Mouse (Mus musculus) forebrain, postnatal 0 days (tissue): ENCODE measurements around the gene Cep170b. TPM values are rescaled to one million over a fixed set of nuclear protein-coding genes. Genes with fewer than 3 reads are reported as not detected.

Experiments
- ATAC-seq: fragments of 200-750 bp; cut with Nextera tagmentation; 2 replicates; pipeline ENCODE4 v1.8.0; 2017; ENCODE audit warnings: mild to moderate bottlenecking, moderate library complexity
- DNase-seq: peaks from one replicate; pipeline ENCODE4 v3.0.0-alpha.2; 2015
- H3K27ac ChIP-seq: fragments of 300-500 bp; sonication (generic); 2 replicates; pipeline ENCODE4 v1.5.1; 2014; ENCODE audit warnings: low read depth, mild to moderate bottlenecking, antibody characterized with exemption, low read length, moderate library complexity, mixed read lengths
- H3K27me3 ChIP-seq: fragments of 300-500 bp; sonication (generic); 2 replicates; pipeline ENCODE4 v1.6.1; 2014; ENCODE audit warnings: mild to moderate bottlenecking, low read length, mixed read lengths; ENCODE audit not compliant: insufficient read depth
- H3K36me3 ChIP-seq: fragments of 300-500 bp; sonication (generic); 2 replicates; pipeline ENCODE4 v1.6.1; 2014; ENCODE audit warnings: mild to moderate bottlenecking, moderate library complexity; ENCODE audit not compliant: insufficient read depth
- H3K4me1 ChIP-seq: fragments of 300-500 bp; sonication (generic); 2 replicates; pipeline ENCODE4 v1.6.1; 2014; ENCODE audit warnings: antibody characterized with exemption; ENCODE audit not compliant: insufficient read depth
- H3K4me2 ChIP-seq: fragments of 300-500 bp; sonication (generic); 2 replicates; pipeline ENCODE4 v1.6.1; 2014; ENCODE audit warnings: low read depth, mild to moderate bottlenecking, moderate library complexity
- H3K4me3 ChIP-seq: fragments of 300-500 bp; sonication (generic); 2 replicates; pipeline ENCODE4 v1.5.1; 2014; ENCODE audit warnings: low read depth, low read length, mixed read lengths
- H3K9ac ChIP-seq: fragments of 300-500 bp; sonication (generic); 2 replicates; pipeline ENCODE4 v1.6.1; 2014; ENCODE audit warnings: mild to moderate bottlenecking
- H3K9me3 ChIP-seq: fragments of 300-500 bp; sonication (generic); 2 replicates; pipeline ENCODE4 v1.6.1; 2016; ENCODE audit warnings: low read length
- CTCF ChIP-seq: sonication (generic); IDR thresholded peaks from 2 replicates; pipeline ENCODE4 v1.5.1; 2016; ENCODE audit warnings: antibody characterized with exemption, control low read depth, low read depth
- WGBS: fragments of 180-500 bp; shearing (Covaris S2); extraction: QIAGEN DNeasy Blood & Tissue Kit; methylation state at CpG from one replicate; pipeline ENCODE4 v1.1.7; 2014; 5-methylcytosine and 5-hydroxymethylcytosine counted together
- polyA plus RNA-seq: library from polyadenylated mRNA; unstranded; fragments of >200 nt; fragmentation: Nextera tagmentation; extraction: Ambion mirVana; gene quantifications from 2 replicates; pipeline ENCODE4 v1.2.1, GENCODE M21; 2015
- total RNA-seq: library from RNA; depleted of rRNA; stranded (reverse); fragments of >200 nt; gene quantifications from 2 replicates; pipeline ENCODE4 v1.2.3, GENCODE M21; 2014

The Cep170b gene
- total and polyA plus RNA-seq, 2 experiments from 2014 or later: 31.6 to 86.7 TPM

- Histone ChIP-seq H3K4me1 (peaks cover 4% of the 10 kb centered on the region; the same call in 1 of the 2 replicates), H3K36me3 (peaks cover 38% of the 10 kb centered on the region), H3K4me2 (no peak overlapping the region), H3K9ac (no peak overlapping the region), H3K9me3 (no peaks in the 10 kb centered on the region), H3K27ac (no peak overlapping the region), H3K4me3 (no peak overlapping the region), H3K27me3 (no peaks in the 10 kb centered on the region)
- 74% methylated on average over 10 of the region's 10 CpGs for WGBS
- ATAC-seq (no peak), DNase-seq (no peak)
- TF ChIP-seq CTCF: no peak
Measured at GRCm38 (mm10) chr12:112744891-112745580, 24.8 kb downstream of the Cep170b start.

GRCm38 (mm10) chr12:112745716-112746115 lies 25.5 kb downstream of the Cep170b start:
- Histone ChIP-seq H3K4me3 (no peak overlapping the region), H3K4me1 (peaks cover 4% of the 10 kb centered on the region; the same call in 1 of the 2 replicates), H3K4me2 (no peak overlapping the region), H3K27ac (no peak overlapping the region), H3K9ac (no peak overlapping the region), H3K9me3 (no peaks in the 10 kb centered on the region), H3K27me3 (no peaks in the 10 kb centered on the region), H3K36me3 (peaks cover 32% of the 10 kb centered on the region)
- DNase-seq: no peak
- no peak for TF ChIP-seq CTCF
- WGBS: 88% methylated on average over 10 of the region's 10 CpGs
- ATAC-seq: no peak

GRCm38 (mm10) chr12:112746461-112746807 lies 26.2 kb downstream of the Cep170b start:
- no peak overlapping the region for H3K4me2 ChIP-seq
- peaks cover 4% of the 10 kb centered on the region; the same call in 1 of the 2 replicates for H3K4me1 ChIP-seq
- no peak overlapping the region for H3K4me3 ChIP-seq
- no peak for TF ChIP-seq CTCF
- peaks cover 29% of the 10 kb centered on the region for H3K36me3 ChIP-seq
- WGBS: 81% methylated on average over 4 of the region's 4 CpGs
- DNase-seq (no peak), ATAC-seq (no peak)
- 0 out of 2 replicates have a peak overlapping the region, but pooled peaks have one; percentile 26 for H3K9ac ChIP-seq
- H3K27ac ChIP-seq: peak overlapping the region; percentile 78; the same call in 1 of the 2 replicates
- H3K27me3 ChIP-seq: no peaks in the 10 kb centered on the region
- H3K9me3 ChIP-seq: no peaks in the 10 kb centered on the region

GRCm38 (mm10) chr12:112746808-112747605 lies 26.8 kb downstream of the Cep170b start:
- peak; percentile 80 for TF ChIP-seq CTCF
- Histone ChIP-seq H3K4me3 (no peak overlapping the region), H3K4me1 (peaks cover 4% of the 10 kb centered on the region; the same call in 1 of the 2 replicates), H3K27ac (peak overlapping the region; percentile 78), H3K36me3 (peaks cover 27% of the 10 kb centered on the region), H3K4me2 (0 out of 2 replicates have a peak overlapping the region, but pooled peaks have one; percentile 17), H3K9me3 (no peaks in the 10 kb centered on the region), H3K27me3 (no peaks in the 10 kb centered on the region), H3K9ac (peak overlapping the region; percentile 26; the same call in 1 of the 2 replicates)
- DNase-seq (peak; percentile 85), ATAC-seq (peak; percentile 61)
- 25% methylated on average over 10 of the region's 10 CpGs for WGBS

GRCm38 (mm10) chr12:112747606-112747970 lies 27.3 kb downstream of the Cep170b start:
- ATAC-seq: no peak
- 84% methylated on average over 8 of the region's 8 CpGs for WGBS
- H3K27me3 ChIP-seq: no peaks in the 10 kb centered on the region
- H3K4me1 ChIP-seq: peaks cover 4% of the 10 kb centered on the region; the same call in 1 of the 2 replicates
- TF ChIP-seq CTCF: no peak
- peaks cover 26% of the 10 kb centered on the region for H3K36me3 ChIP-seq
- 0 out of 2 replicates have a peak overlapping the region, but pooled peaks have one; percentile 26 for H3K9ac ChIP-seq
- no peak overlapping the region for H3K4me3 ChIP-seq
- H3K4me2 ChIP-seq: no peak overlapping the region
- DNase-seq: no peak
- H3K9me3 ChIP-seq: no peaks in the 10 kb centered on the region
- peak overlapping the region; percentile 78; the same call in 1 of the 2 replicates for H3K27ac ChIP-seq

- Histone ChIP-seq H3K4me1 (no peaks in the 10 kb centered on the region; the same call in 1 of the 2 replicates), H3K27me3 (no peaks in the 10 kb centered on the region), H3K36me3 (0 out of 2 replicates have a peak, but pooled peaks cover 3% of the 10 kb centered on the region), H3K9ac (no peak overlapping the region), H3K4me2 (no peak overlapping the region), H3K9me3 (no peaks in the 10 kb centered on the region), H3K27ac (no peak overlapping the region), H3K4me3 (no peak overlapping the region)
- DNase-seq (no peak), ATAC-seq (no peak)
- WGBS: 90% methylated on average over 12 of the region's 12 CpGs
- TF ChIP-seq CTCF: no peak
Measured at GRCm38 (mm10) chr12:112750976-112751375, 30.7 kb downstream of the Cep170b start.

GRCm38 (mm10) chr12:112752399-112752798 lies 32.1 kb downstream of the Cep170b start:
- no peak overlapping the region for H3K4me2 ChIP-seq
- H3K9ac ChIP-seq: no peak overlapping the region
- DNase-seq (no peak), ATAC-seq (no peak)
- H3K9me3 ChIP-seq: no peaks in the 10 kb centered on the region
- no peak overlapping the region for H3K27ac ChIP-seq
- no peak overlapping the region for H3K4me3 ChIP-seq
- no peaks in the 10 kb centered on the region for H3K27me3 ChIP-seq
- H3K36me3 ChIP-seq: no peaks in the 10 kb centered on the region
- H3K4me1 ChIP-seq: no peaks in the 10 kb centered on the region
- 58% methylated on average over 2 of the region's 2 CpGs for WGBS
- TF ChIP-seq CTCF: no peak
